Mouse (Mus musculus): ENCODE measurements around the gene Nlrc5. TPM values are rescaled to one million over a fixed set of nuclear protein-coding genes. Genes with fewer than 3 reads are reported as not detected.

Nlrc5 gene
- polyA plus RNA-seq, 2 experiments, result 0.09 to 0.22 TPM

DNA sequence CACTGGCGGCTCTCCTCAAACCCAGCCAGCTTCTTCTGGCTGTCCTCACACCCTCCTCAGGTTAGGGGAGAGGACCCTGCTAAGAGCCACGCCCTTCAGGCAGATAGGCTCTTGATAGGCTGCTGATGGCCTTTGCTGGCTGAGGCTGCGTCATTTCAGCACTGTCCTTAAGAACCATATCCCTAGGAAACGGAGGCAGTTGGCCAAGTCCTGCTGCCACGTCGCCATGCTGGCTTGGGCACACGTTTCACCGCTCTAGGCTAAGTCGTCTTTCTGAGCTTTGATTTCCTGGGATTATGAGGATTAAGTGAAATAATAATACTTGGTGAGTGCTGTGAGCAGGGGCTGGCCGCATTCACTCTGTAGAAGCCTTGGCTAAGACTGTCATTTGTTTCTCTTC, 84.2 kb downstream of the Nlrc5 start:
- DNase-seq (ENCODE audit: low read depth in 3 of 3, low spot score in 3 of 3) (no peak), ATAC-seq (ENCODE audit: insufficient read depth) (no peak)
- TF ChIP-seq CTCF (IDR thresholded peaks at IDR 0.05; ENCODE audit: low read depth), result no peak
- TF ChIP-seq EP300 (IDR thresholded peaks at IDR 0.05; ENCODE audit: low read depth), result no peak
- H3K4me3 ChIP-seq (ENCODE audit: insufficient read depth in 1 of 2, low read depth in 2 of 2, low read length in 2 of 2), result no peak overlapping the region
- H3K36me3 ChIP-seq (replicated peaks; ENCODE audit: control insufficient read depth, insufficient read depth, low read depth), result no peaks in the 10 kb centered on the region
- H3K9me3 ChIP-seq (ENCODE audit: control insufficient read depth, low read length), result no peaks in the 10 kb centered on the region
- H3K4me1 ChIP-seq (replicated peaks; ENCODE audit: control insufficient read depth in 2 of 2, insufficient read depth in 2 of 2, low read length in 1 of 2), result peaks cover 0 to 4% of the 10 kb centered on the region in 2 experiments; a peak in 1 of 4 replicates
- H3K27ac ChIP-seq, result no peak overlapping the region
- H3K4me2 ChIP-seq (ENCODE audit: low read depth), result no peak overlapping the region
- H3K9ac ChIP-seq (replicated peaks), result no peak overlapping the region
- H3K27me3 ChIP-seq (ENCODE audit: control insufficient read depth, insufficient read depth, low read length), result no peaks in the 10 kb centered on the region
- WGBS (ENCODE audit: insufficient replicate concordance), result 56% methylated on average over 10 of the region's 10 CpGs

DNA sequence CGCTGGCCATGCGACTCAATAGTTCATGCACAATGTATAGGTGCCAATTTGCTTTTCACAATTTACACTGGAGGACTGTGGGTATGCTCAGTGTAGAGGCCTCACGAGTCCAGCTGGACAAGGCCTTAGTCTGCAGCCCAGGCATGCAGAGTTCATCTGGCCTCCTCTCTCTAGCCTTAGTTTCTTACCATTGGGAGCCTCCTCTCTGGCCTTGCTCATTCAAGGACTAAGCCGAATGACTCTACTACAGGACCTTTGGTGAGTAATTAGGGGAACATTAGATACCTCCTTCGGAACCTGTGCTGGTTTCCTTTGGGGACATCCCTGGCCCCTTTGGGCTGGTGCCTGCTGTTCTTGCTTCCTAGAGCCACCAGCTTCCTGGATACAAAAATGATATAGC, 84.9 kb downstream of the Nlrc5 start:
- Histone ChIP-seq H3K4me2 (ENCODE audit: low read depth) (no peak overlapping the region), H3K27ac (no peak overlapping the region), H3K36me3 (replicated peaks; ENCODE audit: control insufficient read depth, insufficient read depth, low read depth) (no peaks in the 10 kb centered on the region), H3K9ac (replicated peaks) (no peak overlapping the region), H3K4me1 (replicated peaks; ENCODE audit: control insufficient read depth in 2 of 2, insufficient read depth in 2 of 2, low read length in 1 of 2) (peaks cover 0 to 4% of the 10 kb centered on the region in 2 experiments; a peak in 1 of 4 replicates), H3K9me3 (ENCODE audit: control insufficient read depth, low read length) (no peaks in the 10 kb centered on the region), H3K27me3 (ENCODE audit: control insufficient read depth, insufficient read depth, low read length) (no peaks in the 10 kb centered on the region), H3K4me3 (ENCODE audit: insufficient read depth in 1 of 2, low read depth in 2 of 2, low read length in 2 of 2) (no peak overlapping the region)
- TF ChIP-seq EP300 (IDR thresholded peaks at IDR 0.05; ENCODE audit: low read depth) (no peak), CTCF (IDR thresholded peaks at IDR 0.05; ENCODE audit: low read depth) (no peak)
- DNase-seq (ENCODE audit: low read depth in 3 of 3, low spot score in 3 of 3) (no peak), ATAC-seq (ENCODE audit: insufficient read depth) (no peak)
- 71% methylated on average over 5 of the region's 5 CpGs for WGBS (ENCODE audit: insufficient replicate concordance)

DNA sequence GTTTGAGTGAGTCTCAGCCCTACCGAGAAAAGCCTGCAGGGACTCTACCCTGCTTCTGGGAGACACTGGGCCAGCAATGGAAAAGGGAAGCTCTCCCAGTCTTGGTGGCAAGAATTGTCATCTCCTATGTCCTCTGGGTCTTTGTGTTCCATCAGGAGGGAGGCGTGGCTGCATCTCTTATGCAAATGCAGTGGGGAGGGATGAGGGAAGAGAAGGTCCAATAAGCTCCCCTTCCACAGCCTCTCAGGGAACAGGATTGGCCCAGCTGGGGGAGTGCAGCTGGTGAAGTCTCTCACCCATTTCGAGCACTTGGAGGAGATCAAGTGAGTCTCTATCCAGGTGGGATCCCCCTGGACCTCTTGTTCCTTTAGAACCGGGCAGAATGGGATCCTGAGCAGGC, 87.3 kb downstream of the Nlrc5 start:
- Histone ChIP-seq H3K27me3 (ENCODE audit: control insufficient read depth, insufficient read depth, low read length) (no peaks in the 10 kb centered on the region), H3K9ac (replicated peaks) (no peak overlapping the region), H3K4me2 (ENCODE audit: low read depth) (no peak overlapping the region), H3K4me3 (ENCODE audit: insufficient read depth in 1 of 2, low read depth in 2 of 2, low read length in 2 of 2) (no peak overlapping the region), H3K4me1 (replicated peaks; ENCODE audit: control insufficient read depth in 2 of 2, insufficient read depth in 2 of 2, low read length in 1 of 2) (no peaks in the 10 kb centered on the region), H3K9me3 (ENCODE audit: control insufficient read depth, low read length) (no peaks in the 10 kb centered on the region), H3K27ac (no peak overlapping the region), H3K36me3 (replicated peaks; ENCODE audit: control insufficient read depth, insufficient read depth, low read depth) (no peaks in the 10 kb centered on the region)
- ATAC-seq (ENCODE audit: insufficient read depth) (no peak), DNase-seq (ENCODE audit: low read depth in 3 of 3, low spot score in 3 of 3) (no peak)
- TF ChIP-seq EP300 (IDR thresholded peaks at IDR 0.05; ENCODE audit: low read depth), result no peak
- TF ChIP-seq CTCF (IDR thresholded peaks at IDR 0.05; ENCODE audit: low read depth), result no peak
- WGBS (ENCODE audit: insufficient replicate concordance), result 34% methylated on average over 4 of the region's 4 CpGs

DNA sequence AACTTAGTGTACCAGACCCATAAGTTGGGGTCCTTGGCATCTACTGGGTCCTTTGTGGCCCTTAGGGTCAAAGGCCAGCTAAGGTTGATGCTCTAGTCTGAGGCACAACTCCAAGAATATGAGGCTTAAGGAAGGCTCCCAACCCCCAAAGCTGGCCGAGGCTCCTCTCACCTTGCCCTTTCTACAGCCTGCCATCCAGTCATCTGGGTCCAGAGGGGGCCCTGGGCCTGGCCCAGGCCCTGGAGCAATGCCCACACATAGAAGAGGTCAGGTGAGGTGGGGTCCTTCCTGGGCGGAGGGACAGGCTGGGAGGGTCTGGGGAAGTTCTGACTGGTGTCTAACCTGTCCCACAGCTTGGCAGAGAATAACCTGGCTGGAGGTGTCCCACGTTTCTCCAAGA, 88.3 kb downstream of the Nlrc5 start:
- H3K27me3 ChIP-seq (ENCODE audit: control insufficient read depth, insufficient read depth, low read length), result no peaks in the 10 kb centered on the region
- 44% methylated on average over 3 of the region's 3 CpGs for WGBS (ENCODE audit: insufficient replicate concordance)
- DNase-seq (ENCODE audit: low read depth in 3 of 3, low spot score in 3 of 3), result no peak
- no peak for ATAC-seq (ENCODE audit: insufficient read depth)
- H3K4me1 ChIP-seq (replicated peaks; ENCODE audit: control insufficient read depth in 2 of 2, insufficient read depth in 2 of 2, low read length in 1 of 2), result no peaks in the 10 kb centered on the region
- H3K36me3 ChIP-seq (replicated peaks; ENCODE audit: control insufficient read depth, insufficient read depth, low read depth), result no peaks in the 10 kb centered on the region
- no peaks in the 10 kb centered on the region for H3K9me3 ChIP-seq (ENCODE audit: control insufficient read depth, low read length)
- H3K27ac ChIP-seq, result no peak overlapping the region
- TF ChIP-seq CTCF (IDR thresholded peaks at IDR 0.05; ENCODE audit: low read depth) (no peak), EP300 (IDR thresholded peaks at IDR 0.05; ENCODE audit: low read depth) (no peak)
- no peak overlapping the region for H3K4me2 ChIP-seq (ENCODE audit: low read depth)
- no peak overlapping the region for H3K4me3 ChIP-seq (ENCODE audit: insufficient read depth in 1 of 2, low read depth in 2 of 2, low read length in 2 of 2)
- H3K9ac ChIP-seq (replicated peaks), result no peak overlapping the region

DNA sequence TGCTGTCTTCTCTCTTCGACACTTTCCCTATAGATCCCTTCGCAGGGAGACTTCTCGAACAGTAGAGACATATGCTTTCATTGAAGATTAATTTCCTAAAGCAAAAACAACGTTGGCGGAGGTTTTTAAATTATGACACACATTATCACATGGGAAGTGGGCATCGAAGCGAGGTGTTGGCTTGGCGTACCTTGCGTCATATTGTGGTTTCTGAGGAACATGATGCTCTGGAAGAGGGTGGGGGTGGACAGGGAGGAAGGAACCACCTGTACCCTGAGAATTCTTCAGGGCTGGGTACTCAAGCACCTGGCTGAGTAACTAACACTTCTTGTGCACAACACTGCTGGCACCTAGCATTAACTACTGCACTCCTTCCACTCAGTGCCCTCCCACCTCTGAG, 90.4 kb downstream of the Nlrc5 start:
- no peaks in the 10 kb centered on the region for H3K36me3 ChIP-seq (replicated peaks; ENCODE audit: control insufficient read depth, insufficient read depth, low read depth)
- 56% methylated on average over 9 of the region's 9 CpGs for WGBS (ENCODE audit: insufficient replicate concordance)
- H3K27me3 ChIP-seq (ENCODE audit: control insufficient read depth, insufficient read depth, low read length), result no peaks in the 10 kb centered on the region
- no peak overlapping the region for H3K4me2 ChIP-seq (ENCODE audit: low read depth)
- no peaks in the 10 kb centered on the region for H3K9me3 ChIP-seq (ENCODE audit: control insufficient read depth, low read length)
- no peak overlapping the region for H3K27ac ChIP-seq
- H3K9ac ChIP-seq (replicated peaks), result no peak overlapping the region
- TF ChIP-seq EP300 (IDR thresholded peaks at IDR 0.05; ENCODE audit: low read depth), result no peak
- ATAC-seq (ENCODE audit: insufficient read depth) (no peak), DNase-seq (ENCODE audit: low read depth in 3 of 3, low spot score in 3 of 3) (no peak)
- no peaks in the 10 kb centered on the region for H3K4me1 ChIP-seq (replicated peaks; ENCODE audit: control insufficient read depth in 2 of 2, insufficient read depth in 2 of 2, low read length in 1 of 2)
- no peak overlapping the region for H3K4me3 ChIP-seq (ENCODE audit: insufficient read depth in 1 of 2, low read depth in 2 of 2, low read length in 2 of 2)
